16 mouse cellular contexts compared by ENCODE assay signal in genomic region chr16:85155836-85156235, GRCm38 (mm10). TPM values are rescaled to one million over a fixed set of nuclear protein-coding genes. Genes with fewer than 3 reads are reported as not detected.
DNase-seq lines count a peak whose midpoint lies in the region; ATAC-seq and TF ChIP-seq lines count a peak whose summit lies in the region.
"Had no signal": no experiment of that assay in that cellular context is flagged by ENCODE, and none has a peak within 500 bp of the region (broad histone marks: within the 10 kb centered on the region; RNA-seq: fewer than 3 reads in every experiment).

No protein-coding gene starts in this region.

- no peak overlapping the region for H3K4me2 ChIP-seq in intestine, embryonic 16.5 days (ENCODE audit: low read depth, low read length)
- H3K4me2 ChIP-seq in intestine, embryonic 15.5 days (replicated peaks): no peak overlapping the region
- H3K4me2 ChIP-seq: embryonic facial prominence, embryonic 12.5 days; hindbrain, embryonic 14.5 days; liver, embryonic 13.5 days had no signal

- intact Hi-C loops in heart, postnatal 10 days (cut with DNase I): no loop called here

- no peak for TF ChIP-seq CTCF in small intestine, adult 2 months (IDR thresholded peaks at IDR 0.05; ENCODE audit: extremely low read depth, insufficient read length, insufficient replicate concordance, low read depth, low read length)

- peak; percentile 79 for DNase-seq in heart, adult 11 months
- no peak for DNase-seq in heart, postnatal 10 days
- DNase-seq in brain, adult 2 months (ENCODE audit: low read depth, low spot score): peak; percentile 48
- DNase-seq: adrenal gland, adult 2 months; cerebellum, adult 18-20 months; gastrocnemius, postnatal 25 days; kidney, adult 11 months; liver, embryonic 13.5 days; thymus, postnatal 4 days had no signal

- H3K27ac ChIP-seq in intestine, embryonic 16.5 days (ENCODE audit: low read length): no peak overlapping the region
- no peak overlapping the region for H3K27ac ChIP-seq in intestine, embryonic 15.5 days
- H3K27ac ChIP-seq in small intestine, adult 2 months (ENCODE audit: insufficient read depth, low read depth, low read length): peak overlapping the region; percentile 14; the same call in 1 of the 2 replicates
- H3K27ac ChIP-seq: embryonic facial prominence, embryonic 12.5 days; hindbrain, embryonic 14.5 days; liver, embryonic 13.5 days had no signal

- no peak overlapping the region for H3K4me3 ChIP-seq in intestine, embryonic 16.5 days (ENCODE audit: low read length)
- H3K4me3 ChIP-seq in intestine, embryonic 15.5 days (replicated peaks): no peak overlapping the region
- no peak overlapping the region for H3K4me3 ChIP-seq in small intestine, adult 2 months (ENCODE audit: low read depth, low read length)
- H3K4me3 ChIP-seq: embryonic facial prominence, embryonic 12.5 days; liver, embryonic 13.5 days had no signal

- H3K27me3 ChIP-seq in intestine, embryonic 16.5 days (replicated peaks; ENCODE audit: control insufficient read depth, insufficient read depth, low read length): no peaks in the 10 kb centered on the region
- no peaks in the 10 kb centered on the region for H3K27me3 ChIP-seq in intestine, embryonic 15.5 days (replicated peaks)
- H3K27me3 ChIP-seq in small intestine, adult 2 months (ENCODE audit: control insufficient read depth, insufficient read depth, low read length): no peaks in the 10 kb centered on the region
- H3K27me3 ChIP-seq: embryonic facial prominence, embryonic 12.5 days; liver, embryonic 13.5 days had no signal

- WGBS in intestine, embryonic 16.5 days: 81% methylated on average over 10 of the region's 10 CpGs
- 85% methylated on average over 10 of the region's 10 CpGs for WGBS in intestine, embryonic 15.5 days
- WGBS in small intestine, adult 2 months: 76% methylated on average over 10 of the region's 10 CpGs

- peaks cover 11% of the 10 kb centered on the region for H3K4me1 ChIP-seq in intestine, embryonic 16.5 days (ENCODE audit: control insufficient read depth, insufficient read depth, low read length)
- H3K4me1 ChIP-seq in intestine, embryonic 15.5 days (replicated peaks): no peaks in the 10 kb centered on the region; the same call in 1 of the 2 replicates
- peaks cover 11% of the 10 kb centered on the region; the same call in 1 of the 2 replicates for H3K4me1 ChIP-seq in small intestine, adult 2 months (ENCODE audit: control insufficient read depth, insufficient read depth, insufficient read length, low read length)

- TF ChIP-seq POLR2A in small intestine, adult 2 months (IDR thresholded peaks at IDR 0.05; ENCODE audit: low read depth, low read length): no peak

- ATAC-seq in intestine, embryonic 16.5 days: 0 out of 2 replicates have a peak, but pooled peaks have one; percentile 21
- ATAC-seq in intestine, embryonic 15.5 days: no peak
- no peak for ATAC-seq in erythroid progenitor cell, adult 5-6 weeks (replicated peaks; ENCODE audit: low FRiP score, poor library complexity, severe bottlenecking)
- ATAC-seq: midbrain, embryonic 16.5 days had no signal

- H3K36me3 ChIP-seq in intestine, embryonic 16.5 days (ENCODE audit: control insufficient read depth, insufficient read depth, low read length): no peaks in the 10 kb centered on the region
- no peaks in the 10 kb centered on the region for H3K36me3 ChIP-seq in intestine, embryonic 15.5 days
- H3K36me3 ChIP-seq in small intestine, adult 2 months (ENCODE audit: control insufficient read depth, insufficient read depth, low read length): no peaks in the 10 kb centered on the region
- H3K36me3 ChIP-seq: embryonic facial prominence, embryonic 12.5 days; liver, embryonic 13.5 days had no signal

- H3K9me3 ChIP-seq in intestine, embryonic 16.5 days (ENCODE audit: control insufficient read depth, low read length): no peaks in the 10 kb centered on the region
- H3K9me3 ChIP-seq in intestine, embryonic 15.5 days: no peaks in the 10 kb centered on the region
- H3K9me3 ChIP-seq: embryonic facial prominence, embryonic 12.5 days; liver, embryonic 13.5 days had no signal

- no peak overlapping the region for H3K9ac ChIP-seq in intestine, embryonic 16.5 days (ENCODE audit: low read depth, low read length)
- no peak overlapping the region for H3K9ac ChIP-seq in intestine, embryonic 15.5 days
- H3K9ac ChIP-seq: embryonic facial prominence, embryonic 12.5 days; hindbrain, embryonic 14.5 days; liver, embryonic 13.5 days had no signal

RNA-seq across cellular contexts. Expression of gene App, which starts 17.7 kb away (rescaled TPM):
- total RNA-seq in heart, postnatal 10 days (2021): 100 to 1,000 TPM; 231 to 247 TPM
- polyA plus RNA-seq in intestine, embryonic 16.5 days (2015; fragmentation: Nextera tagmentation; extraction: Ambion mirVana): 121 and 125 TPM in 2 replicates
- polyA plus RNA-seq in intestine, embryonic 15.5 days (2015; fragmentation: Nextera tagmentation; extraction: Ambion mirVana): 136 and 147 TPM in 2 replicates
- polyA plus RNA-seq in small intestine, adult 2 months (2012; rRNA removed): 133 and 387 TPM in 2 replicates
- 25.6 and 28.8 TPM in 2 replicates for total RNA-seq in erythroid progenitor cell, adult 5-6 weeks (2015; ENCODE audit: low replicate concordance)
- total RNA-seq in erythroid progenitor cell, adult 5-6 weeks (2017; ENCODE audit: low replicate concordance): 14.3 and 17.8 TPM in 2 replicates

Comparison
In these comparisons a context has a peak if more than half of its experiments do, and no peak if none do; other contexts are left out.
1. DNase-seq: peak in heart, adult 11 months (single experiment) and brain, adult 2 months (single experiment); none in heart, postnatal 10 days (0 of 2).